Mouse (Mus musculus): ENCODE results near the gene 9230112D13Rik.

DNA sequence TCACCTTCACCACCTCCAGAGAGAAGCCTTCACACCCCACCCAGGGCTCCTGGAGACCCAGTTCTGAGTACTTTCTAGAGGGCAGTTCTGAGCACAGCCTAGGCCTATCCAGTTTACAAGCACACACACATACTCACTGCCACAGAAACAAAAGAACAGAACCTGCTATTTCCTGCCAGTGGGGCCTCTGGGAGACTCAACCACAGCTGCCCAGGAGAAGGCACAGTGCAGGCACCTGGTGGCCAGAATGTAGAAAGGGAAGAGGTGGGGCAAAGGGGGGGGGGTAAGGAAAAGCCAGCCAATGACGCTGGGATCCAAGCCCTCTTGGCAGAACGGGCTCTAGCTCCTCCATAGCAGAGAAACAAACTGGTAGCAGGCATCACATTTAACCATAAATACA, 39.8 kb upstream of the 9230112D13Rik start:
- TF ChIP-seq CTCF (IDR thresholded peaks at IDR 0.05; ENCODE audit: low read depth) (no peak), EP300 (IDR thresholded peaks at IDR 0.05; ENCODE audit: low read depth) (no peak)
